Mouse (Mus musculus) testis, adult 2 months (tissue): ENCODE results near the gene Nktr. TPM values are rescaled to one million over a fixed set of nuclear protein-coding genes. Genes with fewer than 3 reads are reported as not detected.

Experiments
- H3K27ac ChIP-seq: fragments of 200-500 bp; 2 replicates; pipeline ENCODE4 v1.5.1; 2012; ENCODE audit warnings: low read depth, low read length; ENCODE audit not compliant: control insufficient read depth, insufficient read depth
- H3K27me3 ChIP-seq: fragments of 200-500 bp; 2 replicates; pipeline ENCODE4 v1.6.1; 2012; ENCODE audit warnings: mild to moderate bottlenecking, low read length, moderate library complexity; ENCODE audit not compliant: control insufficient read depth, insufficient read depth
- H3K36me3 ChIP-seq: fragments of 200-500 bp; 2 replicates; pipeline ENCODE4 v1.6.1; 2012; ENCODE audit warnings: mild to moderate bottlenecking, low read length; ENCODE audit not compliant: control insufficient read depth, insufficient read depth
- H3K4me1 ChIP-seq: fragments of 200-500 bp; 2 replicates; pipeline ENCODE4 v1.6.1; 2012; ENCODE audit warnings: low read length; ENCODE audit not compliant: control insufficient read depth, insufficient read depth
- H3K4me3 ChIP-seq: fragments of 200-500 bp; 2 replicates; pipeline ENCODE4 v1.5.1; 2012; ENCODE audit warnings: low read depth, mild to moderate bottlenecking, low read length, moderate library complexity, mixed read lengths; ENCODE audit not compliant: control insufficient read depth
- CTCF ChIP-seq: fragments of 200-500 bp; IDR thresholded peaks from 2 replicates; pipeline ENCODE4 v1.5.1; 2012; ENCODE audit warnings: low read depth, mild to moderate bottlenecking, inconsistent platforms, low read length, moderate library complexity; ENCODE audit not compliant: control insufficient read depth, insufficient read depth, insufficient replicate concordance
- POLR2A ChIP-seq: fragments of 200-500 bp; IDR thresholded peaks from 2 replicates; pipeline ENCODE4 v1.6.1; 2012; ENCODE audit warnings: low read depth, mild to moderate bottlenecking, inconsistent platforms, low read length, moderate library complexity; ENCODE audit not compliant: control insufficient read depth
- polyA plus RNA-seq: library from polyadenylated mRNA; depleted of rRNA; stranded (reverse); fragments of >200 nt; gene quantifications from 2 replicates; pipeline ENCODE4 v1.2.3, GENCODE M21; 2012

Gene Nktr
- polyA plus RNA-seq, 1 experiment, result 58.4 TPM

GRCm38 (mm10) chr9:121759091-121760081 lies 40.4 kb downstream of the Nktr start, which contains the start of gene Zfp651:
Gene Zfp651 (plus strand): TSS chr9:121759330.
- peaks cover 25% of the 10 kb centered on the region for H3K4me1 ChIP-seq
- TF ChIP-seq CTCF (no peak), POLR2A (no peak)
- H3K36me3 ChIP-seq, result no peaks in the 10 kb centered on the region; the same call in 1 of the 2 replicates
- no peaks in the 10 kb centered on the region for H3K27me3 ChIP-seq
- H3K27ac ChIP-seq, result peak within 1 kb of the TSS; percentile 59
- H3K4me3 ChIP-seq, result peak within 1 kb of the TSS; percentile 88

- Histone ChIP-seq H3K27ac (no peak overlapping the region), H3K36me3 (no peaks in the 10 kb centered on the region), H3K4me1 (peaks cover 25% of the 10 kb centered on the region), H3K27me3 (no peaks in the 10 kb centered on the region), H3K4me3 (peak overlapping the region; percentile 88)
- no peak for TF ChIP-seq POLR2A
- TF ChIP-seq CTCF, result no peak
Observed at GRCm38 (mm10) chr9:121760271-121761090, 41.5 kb downstream of the Nktr start.

- Histone ChIP-seq H3K4me1 (peaks cover 25% of the 10 kb centered on the region), H3K36me3 (no peaks in the 10 kb centered on the region), H3K4me3 (no peak overlapping the region), H3K27me3 (no peaks in the 10 kb centered on the region), H3K27ac (no peak overlapping the region)
- TF ChIP-seq POLR2A, result no peak
- no peak for TF ChIP-seq CTCF
Observed at GRCm38 (mm10) chr9:121761091-121761665, 42.2 kb downstream of the Nktr start.

GRCm38 (mm10) chr9:121761787-121762186 lies 42.8 kb downstream of the Nktr start:
- H3K4me3 ChIP-seq, result no peak overlapping the region
- peaks cover 25% of the 10 kb centered on the region for H3K4me1 ChIP-seq
- no peaks in the 10 kb centered on the region for H3K36me3 ChIP-seq
- no peaks in the 10 kb centered on the region for H3K27me3 ChIP-seq
- TF ChIP-seq POLR2A, result no peak
- no peak for TF ChIP-seq CTCF
- H3K27ac ChIP-seq, result no peak overlapping the region

- TF ChIP-seq CTCF, result no peak
- TF ChIP-seq POLR2A, result no peak
- H3K4me1 ChIP-seq, result peaks cover 25% of the 10 kb centered on the region
- H3K27me3 ChIP-seq, result no peaks in the 10 kb centered on the region
- H3K4me3 ChIP-seq, result no peak overlapping the region
- H3K36me3 ChIP-seq, result no peaks in the 10 kb centered on the region
- no peak overlapping the region for H3K27ac ChIP-seq
Observed at GRCm38 (mm10) chr9:121762248-121762647, 43.3 kb downstream of the Nktr start.

GRCm38 (mm10) chr9:121762761-121763160 lies 43.8 kb downstream of the Nktr start:
- Histone ChIP-seq H3K36me3 (no peaks in the 10 kb centered on the region), H3K27me3 (no peaks in the 10 kb centered on the region), H3K4me1 (peaks cover 25% of the 10 kb centered on the region), H3K27ac (no peak overlapping the region), H3K4me3 (no peak overlapping the region)
- TF ChIP-seq POLR2A (no peak), CTCF (no peak)
